17 mouse cellular contexts compared by ENCODE assay signal in genomic region chr16:49915532-49916476, GRCm38 (mm10).
DNase-seq lines count a peak whose midpoint lies in the region; ATAC-seq lines count a peak whose summit lies in the region.
"Had no signal": no experiment of that assay in that cellular context is flagged by ENCODE, and none has a peak within 500 bp of the region (broad histone marks: within the 10 kb centered on the region; RNA-seq: fewer than 3 reads in every experiment).

No protein-coding gene starts in this region.

- H3K9ac ChIP-seq in embryonic facial prominence, embryonic 14.5 days (ENCODE audit: low read depth, low read length) = no peak overlapping the region
- no peak overlapping the region for H3K9ac ChIP-seq in midbrain, embryonic 11.5 days (ENCODE audit: low read length)
- H3K9ac ChIP-seq in midbrain, embryonic 14.5 days (replicated peaks; ENCODE audit: low read length) = no peak overlapping the region
- no peak overlapping the region for H3K9ac ChIP-seq in liver, embryonic 15.5 days
- H3K9ac ChIP-seq: embryonic facial prominence, embryonic 15.5 days; forebrain, embryonic 13.5 days; limb, embryonic 13.5 days; lung, embryonic 15.5 days had no signal

- H3K4me1 ChIP-seq in embryonic facial prominence, embryonic 14.5 days (ENCODE audit: control insufficient read depth, insufficient read depth, low read length) = no peaks in the 10 kb centered on the region
- no peaks in the 10 kb centered on the region; the same call in 1 of the 2 replicates for H3K4me1 ChIP-seq in embryonic facial prominence, embryonic 10.5 days
- H3K4me1 ChIP-seq in midbrain, embryonic 11.5 days (ENCODE audit: control insufficient read depth, insufficient read depth, low read length) = no peaks in the 10 kb centered on the region
- no peaks in the 10 kb centered on the region for H3K4me1 ChIP-seq in midbrain, embryonic 14.5 days (ENCODE audit: control insufficient read depth, insufficient read depth, low read length)
- no peaks in the 10 kb centered on the region for H3K4me1 ChIP-seq in liver, embryonic 15.5 days (replicated peaks)
- H3K4me1 ChIP-seq: forebrain, embryonic 13.5 days; lung, embryonic 15.5 days had no signal

- ATAC-seq in embryonic facial prominence, embryonic 14.5 days (ENCODE audit: low read depth) = peak; percentile 15; the same call in 1 of the 2 replicates
- ATAC-seq in midbrain, embryonic 11.5 days (ENCODE audit: low FRiP score) = no peak
- ATAC-seq in midbrain, embryonic 14.5 days (ENCODE audit: low FRiP score, low TSS enrichment) = no peak
- 0 out of 2 replicates have a peak, but pooled peaks have one; percentile 12 for ATAC-seq in liver, embryonic 15.5 days (ENCODE audit: insufficient read depth)
- ATAC-seq: CD4-positive, CD25-positive, alpha-beta regulatory T cell, adult 4 months; forebrain, embryonic 13.5 days had no signal

- WGBS in embryonic facial prominence, embryonic 14.5 days = 83% methylated on average over 11 of the region's 11 CpGs
- 88% methylated on average over 11 of the region's 11 CpGs for WGBS in embryonic facial prominence, embryonic 10.5 days
- 87% methylated on average over 11 of the region's 11 CpGs for WGBS in midbrain, embryonic 11.5 days
- WGBS in midbrain, embryonic 14.5 days = 86% methylated on average over 11 of the region's 11 CpGs
- WGBS in liver, embryonic 15.5 days (ENCODE audit: insufficient replicate concordance) = 87% methylated on average over 11 of the region's 11 CpGs

- H3K27ac ChIP-seq in embryonic facial prominence, embryonic 14.5 days (replicated peaks; ENCODE audit: low read depth, low read length) = no peak overlapping the region
- H3K27ac ChIP-seq in embryonic facial prominence, embryonic 10.5 days (replicated peaks) = no peak overlapping the region
- H3K27ac ChIP-seq in midbrain, embryonic 11.5 days (ENCODE audit: low read depth, low read length) = no peak overlapping the region
- no peak overlapping the region for H3K27ac ChIP-seq in midbrain, embryonic 14.5 days (replicated peaks; ENCODE audit: low read depth, low read length)
- no peak overlapping the region for H3K27ac ChIP-seq in liver, embryonic 15.5 days (replicated peaks)
- H3K27ac ChIP-seq: embryonic facial prominence, embryonic 15.5 days; forebrain, embryonic 13.5 days; limb, embryonic 13.5 days; lung, embryonic 15.5 days; macrophage had no signal

- no peaks in the 10 kb centered on the region for H3K27me3 ChIP-seq in embryonic facial prominence, embryonic 14.5 days (replicated peaks; ENCODE audit: control insufficient read depth, insufficient read depth, low read length)
- H3K27me3 ChIP-seq in embryonic facial prominence, embryonic 10.5 days (replicated peaks; ENCODE audit: low read depth, poor library complexity, severe bottlenecking) = no peaks in the 10 kb centered on the region
- no peaks in the 10 kb centered on the region for H3K27me3 ChIP-seq in midbrain, embryonic 11.5 days (ENCODE audit: control insufficient read depth, insufficient read depth, low read length)
- H3K27me3 ChIP-seq in midbrain, embryonic 14.5 days (ENCODE audit: control insufficient read depth, insufficient read depth, low read length) = no peaks in the 10 kb centered on the region
- no peaks in the 10 kb centered on the region for H3K27me3 ChIP-seq in liver, embryonic 15.5 days
- H3K27me3 ChIP-seq: embryonic facial prominence, embryonic 15.5 days; forebrain, embryonic 13.5 days; lung, embryonic 15.5 days had no signal

- no peak overlapping the region for H3K4me2 ChIP-seq in embryonic facial prominence, embryonic 14.5 days (ENCODE audit: low read depth, low read length)
- no peak overlapping the region for H3K4me2 ChIP-seq in midbrain, embryonic 11.5 days
- H3K4me2 ChIP-seq in midbrain, embryonic 14.5 days (ENCODE audit: low read length) = no peak overlapping the region
- H3K4me2 ChIP-seq in liver, embryonic 15.5 days = no peak overlapping the region
- H3K4me2 ChIP-seq: embryonic facial prominence, embryonic 15.5 days; forebrain, embryonic 13.5 days; limb, embryonic 13.5 days; lung, embryonic 15.5 days had no signal

- no peaks in the 10 kb centered on the region for H3K9me3 ChIP-seq in embryonic facial prominence, embryonic 14.5 days (ENCODE audit: control insufficient read depth, low read length)
- no peaks in the 10 kb centered on the region for H3K9me3 ChIP-seq in embryonic facial prominence, embryonic 10.5 days
- no peaks in the 10 kb centered on the region for H3K9me3 ChIP-seq in midbrain, embryonic 11.5 days (ENCODE audit: control insufficient read depth, low read length)
- no peaks in the 10 kb centered on the region for H3K9me3 ChIP-seq in midbrain, embryonic 14.5 days (ENCODE audit: control insufficient read depth, low read length)
- no peaks in the 10 kb centered on the region for H3K9me3 ChIP-seq in liver, embryonic 15.5 days (replicated peaks)
- H3K9me3 ChIP-seq: embryonic facial prominence, embryonic 15.5 days; forebrain, embryonic 13.5 days; limb, embryonic 13.5 days; lung, embryonic 15.5 days had no signal

- H3K4me3 ChIP-seq in embryonic facial prominence, embryonic 14.5 days (ENCODE audit: low read depth, low read length) = no peak overlapping the region
- no peak overlapping the region for H3K4me3 ChIP-seq in embryonic facial prominence, embryonic 10.5 days
- no peak overlapping the region for H3K4me3 ChIP-seq in midbrain, embryonic 11.5 days (ENCODE audit: low read depth, low read length)
- no peak overlapping the region for H3K4me3 ChIP-seq in midbrain, embryonic 14.5 days (replicated peaks; ENCODE audit: low read depth, low read length)
- H3K4me3 ChIP-seq in liver, embryonic 15.5 days (replicated peaks) = no peak overlapping the region
- H3K4me3 ChIP-seq: embryonic facial prominence, embryonic 15.5 days; forebrain, embryonic 13.5 days; limb, embryonic 13.5 days; lung, embryonic 15.5 days had no signal

- DNase-seq in embryonic facial prominence, embryonic 14.5 days (ENCODE audit: low spot score) = no peak
- DNase-seq in embryonic facial prominence, embryonic 10.5 days (ENCODE audit: low spot score) = no peak
- peak; percentile 66 for DNase-seq in midbrain, embryonic 11.5 days (ENCODE audit: low spot score, missing footprints)
- no peak for DNase-seq in midbrain, embryonic 14.5 days
- peak; percentile 23 for DNase-seq in R1 (ENCODE audit: low read depth, low spot score)
- DNase-seq in kidney, postnatal 36 days = no peak
- DNase-seq in kidney, postnatal 10 days = no peak
- DNase-seq: adrenal gland, postnatal 36 days; cerebellum, adult 9-10 months; kidney, adult 8-10 months had no signal

- H3K36me3 ChIP-seq in embryonic facial prominence, embryonic 14.5 days (ENCODE audit: control insufficient read depth, insufficient read depth, low read length) = peaks cover 7% of the 10 kb centered on the region; the same call in 1 of the 2 replicates
- no peaks in the 10 kb centered on the region for H3K36me3 ChIP-seq in embryonic facial prominence, embryonic 10.5 days (replicated peaks)
- H3K36me3 ChIP-seq in midbrain, embryonic 11.5 days (ENCODE audit: control insufficient read depth, insufficient read depth, low read length) = no peaks in the 10 kb centered on the region
- no peaks in the 10 kb centered on the region for H3K36me3 ChIP-seq in midbrain, embryonic 14.5 days (ENCODE audit: control insufficient read depth, insufficient read depth, low read length)
- H3K36me3 ChIP-seq in liver, embryonic 15.5 days (replicated peaks) = peaks cover 59% of the 10 kb centered on the region
- H3K36me3 ChIP-seq: embryonic facial prominence, embryonic 15.5 days; limb, embryonic 13.5 days had no signal

Comparison
In these comparisons a context has a peak if more than half of its experiments do, and no peak if none do; other contexts are left out.
1. DNase-seq: peak in midbrain, embryonic 11.5 days (single experiment) and R1 (single experiment); none in embryonic facial prominence, embryonic 14.5 days (single experiment), embryonic facial prominence, embryonic 10.5 days (single experiment), midbrain, embryonic 14.5 days (single experiment), kidney, postnatal 36 days (0 of 2) and kidney, postnatal 10 days (single experiment).
2. ATAC-seq: peak in embryonic facial prominence, embryonic 14.5 days (single experiment) and liver, embryonic 15.5 days (single experiment); none in midbrain, embryonic 11.5 days (single experiment) and midbrain, embryonic 14.5 days (single experiment).